Mouse (Mus musculus): ENCODE measurements around the gene Sdsl.

Sdsl gene

DNA sequence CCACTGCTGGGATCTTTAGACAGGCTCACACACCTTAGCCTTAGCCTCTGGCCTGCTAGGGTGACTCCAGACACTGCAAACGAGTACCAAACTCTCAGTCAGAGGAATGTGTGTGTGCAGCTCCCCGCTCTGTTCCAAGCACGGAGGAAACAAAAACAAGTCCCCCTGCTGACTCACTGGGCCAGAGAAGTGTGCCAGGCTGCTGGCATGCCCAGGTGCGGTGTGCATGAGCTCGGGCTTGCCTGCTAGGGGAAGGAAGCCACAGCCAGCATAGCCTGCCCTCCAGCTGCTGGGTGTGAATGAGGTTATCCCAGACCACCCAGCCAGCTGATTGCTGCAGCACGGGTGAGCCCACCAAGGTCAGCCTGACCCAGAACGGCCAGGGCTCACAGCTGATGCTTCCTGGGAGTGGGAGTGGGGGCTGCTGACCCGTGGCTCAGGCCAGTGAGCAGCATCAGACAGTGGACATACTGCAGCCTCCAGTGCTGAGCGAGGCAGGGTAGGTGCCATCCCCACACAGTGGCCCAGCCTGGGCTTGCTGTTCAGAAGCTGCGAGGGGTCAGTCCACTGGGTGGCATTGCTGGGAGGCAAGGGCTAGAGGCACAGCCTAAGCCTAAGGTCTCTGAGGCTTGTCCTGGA is 22.6 kb upstream of the Sdsl start:
- DNase-seq (ENCODE audit: low spot score), result no peak

DNA sequence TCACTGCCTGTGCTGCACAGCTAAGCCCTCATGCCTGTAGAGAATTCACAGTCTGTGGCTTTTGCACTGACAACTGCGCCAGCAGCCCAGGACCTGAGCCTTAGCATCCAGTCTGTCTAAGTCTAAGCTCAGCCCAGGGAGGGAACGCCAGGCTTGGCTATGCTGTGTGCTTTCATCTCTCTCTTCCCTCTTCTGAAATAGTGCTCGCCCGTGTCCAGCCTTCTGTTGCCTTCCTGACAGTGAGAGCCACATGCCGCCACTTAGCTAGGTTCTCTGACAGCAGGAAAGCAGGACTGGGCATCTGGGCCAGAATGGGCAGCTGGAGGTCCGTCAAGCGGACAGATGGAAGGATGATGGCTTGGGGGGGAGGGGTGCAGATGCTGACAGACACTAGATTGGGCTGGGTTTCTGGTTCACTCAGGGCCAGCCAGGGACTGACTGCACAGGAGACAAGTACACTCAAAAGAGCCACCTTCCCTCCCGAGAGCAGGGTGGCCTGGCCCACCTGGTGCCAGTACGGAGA is 21.3 kb upstream of the Sdsl start:
- no peak for DNase-seq (ENCODE audit: low spot score)

DNA sequence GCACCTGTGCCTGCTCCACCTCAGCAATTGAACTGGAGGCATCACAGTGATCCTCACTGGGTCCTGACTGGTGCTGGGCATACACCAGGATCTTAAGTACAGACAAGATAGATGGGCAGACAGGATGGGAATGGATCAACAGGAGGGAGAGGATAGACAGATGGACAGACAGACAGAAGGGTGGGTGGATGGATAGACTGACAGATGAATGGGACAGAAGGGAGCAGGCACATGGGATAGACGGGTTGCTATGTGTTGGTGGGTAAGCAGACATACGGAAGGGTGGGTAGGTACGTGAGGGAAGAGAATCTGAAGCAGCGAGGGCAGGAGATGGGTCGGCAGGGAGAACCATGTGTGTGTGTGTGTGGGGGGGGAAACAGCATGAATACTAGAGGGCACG is 20.8 kb upstream of the Sdsl start:
- DNase-seq (ENCODE audit: low spot score), result no peak

DNA sequence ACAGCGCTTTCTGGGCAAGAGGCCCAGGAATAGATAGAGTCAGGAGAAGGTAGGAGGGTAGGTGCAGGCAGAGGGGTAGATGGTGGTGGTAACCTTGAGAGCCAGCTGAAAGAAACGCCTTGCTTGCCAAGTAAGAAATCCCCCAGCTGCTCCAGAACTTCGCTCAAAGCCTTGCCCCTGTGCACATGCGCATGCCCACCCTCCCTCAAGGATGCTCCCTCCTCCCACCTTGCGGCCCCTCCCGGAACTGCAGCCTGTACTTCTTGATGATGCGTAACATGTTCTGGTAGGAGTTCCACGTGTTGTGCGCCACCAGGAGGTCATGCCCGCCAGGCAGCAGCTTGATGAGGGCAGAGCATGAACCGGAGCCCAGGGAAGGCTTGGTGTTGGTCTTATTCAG is 19.8 kb upstream of the Sdsl start:
- DNase-seq (ENCODE audit: low spot score), result no peak

DNA sequence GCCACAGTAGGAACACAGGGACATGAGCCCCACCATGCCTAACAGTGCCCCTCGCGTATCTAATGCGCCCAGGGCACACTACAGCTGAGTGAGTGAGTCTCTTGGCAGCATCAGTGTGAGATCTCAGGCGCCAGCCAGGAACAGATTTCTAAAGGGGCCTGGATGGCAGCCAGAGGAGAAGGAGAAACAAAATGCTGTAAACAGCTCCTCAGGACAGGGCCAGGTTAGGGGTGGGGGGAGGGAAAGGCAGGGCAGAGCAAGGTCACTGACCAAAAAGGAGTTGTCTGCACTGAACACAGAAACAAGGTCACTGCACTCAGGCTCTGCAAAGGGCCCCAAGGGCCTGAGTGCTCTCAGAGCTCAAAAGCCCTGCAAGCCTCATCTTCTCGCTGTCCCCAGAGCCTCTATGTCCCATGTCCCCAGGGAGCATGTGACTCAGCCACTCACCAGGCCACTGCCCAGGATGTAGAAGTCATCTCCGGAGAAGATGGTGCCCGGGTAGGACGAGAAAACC is 18.1 kb upstream of the Sdsl start:
- DNase-seq (ENCODE audit: low spot score), result no peak

DNA sequence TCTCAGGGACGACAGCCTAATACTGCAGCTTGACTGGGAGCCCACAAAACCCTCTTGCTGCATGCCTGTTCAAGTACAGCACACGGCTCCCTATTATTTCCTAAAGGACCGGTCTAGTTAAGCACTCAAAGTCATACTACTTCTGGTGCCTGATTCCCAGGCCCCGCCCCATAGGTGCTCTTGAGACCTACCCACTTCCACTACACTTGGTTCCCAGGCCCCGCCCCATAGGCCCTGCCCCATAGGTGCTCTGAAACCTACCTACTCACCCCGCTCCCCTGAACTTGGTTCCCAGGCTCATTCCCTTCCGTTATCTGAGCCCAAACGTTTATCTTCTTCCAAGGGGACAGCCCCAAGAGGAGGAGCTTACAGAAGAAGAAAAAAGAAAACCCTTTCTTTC is 15.2 kb upstream of the Sdsl start:
- DNase-seq (ENCODE audit: low spot score), result no peak

DNA sequence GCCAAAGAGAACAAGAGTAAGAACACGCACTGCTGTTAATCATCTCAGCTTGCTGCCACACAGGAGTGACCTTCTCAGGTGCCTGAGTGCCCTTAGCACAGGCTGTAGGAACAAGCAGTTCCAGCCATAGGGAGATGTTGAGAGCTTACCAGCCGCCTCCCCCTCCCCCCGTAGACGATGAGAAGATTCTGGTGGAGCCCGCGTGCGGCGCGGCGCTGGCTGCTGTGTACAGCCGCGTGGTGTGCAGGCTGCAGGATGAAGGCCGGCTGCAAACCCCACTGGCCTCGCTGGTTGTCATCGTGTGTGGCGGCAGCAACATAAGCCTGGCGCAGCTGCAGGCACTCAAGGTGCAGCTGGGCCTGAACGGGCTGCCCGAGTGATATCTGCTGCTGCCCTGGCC is 10.8 kb upstream of the Sdsl start:
- no peak for DNase-seq (ENCODE audit: low spot score)

DNA sequence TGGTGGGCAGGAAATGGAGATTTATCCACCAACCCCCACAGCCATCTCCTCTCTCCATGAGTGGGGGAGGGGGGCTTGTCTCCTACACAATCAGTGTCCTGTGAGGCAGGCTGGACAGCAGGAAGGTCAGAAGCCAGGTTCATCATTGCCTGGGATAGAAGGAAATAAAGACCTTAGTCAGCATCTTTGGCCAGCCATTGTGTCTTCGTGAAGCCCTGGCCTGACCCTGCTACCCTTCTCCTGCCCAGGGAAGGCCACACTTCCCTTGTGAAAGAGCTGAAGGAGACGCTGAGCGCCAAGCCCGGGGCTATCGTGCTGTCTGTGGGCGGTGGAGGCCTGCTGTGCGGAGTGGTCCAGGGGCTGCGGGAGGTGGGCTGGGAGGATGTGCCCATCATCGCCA is 8.6 kb upstream of the Sdsl start:
- DNase-seq (ENCODE audit: low spot score), result no peak

DNA sequence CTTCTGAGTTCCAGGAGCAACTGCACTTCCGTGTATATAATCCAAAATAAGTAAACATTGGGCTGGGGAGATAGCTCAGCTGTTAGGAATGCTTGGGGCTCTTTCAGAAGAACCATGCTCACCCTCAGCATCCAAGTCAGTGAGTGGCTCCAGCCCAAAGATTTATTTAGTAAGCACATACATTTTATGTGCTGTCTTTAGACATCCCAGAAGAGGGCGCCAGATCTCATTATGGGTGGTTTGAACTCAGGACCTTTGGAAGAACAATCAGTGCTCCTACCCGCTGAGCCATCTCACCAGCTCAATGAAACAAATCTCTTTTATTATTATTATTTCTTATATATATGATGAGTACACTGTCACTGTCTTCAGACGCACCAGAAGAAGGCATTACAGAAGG is 6.9 kb upstream of the Sdsl start:
- no peak for DNase-seq (ENCODE audit: low spot score)

DNA sequence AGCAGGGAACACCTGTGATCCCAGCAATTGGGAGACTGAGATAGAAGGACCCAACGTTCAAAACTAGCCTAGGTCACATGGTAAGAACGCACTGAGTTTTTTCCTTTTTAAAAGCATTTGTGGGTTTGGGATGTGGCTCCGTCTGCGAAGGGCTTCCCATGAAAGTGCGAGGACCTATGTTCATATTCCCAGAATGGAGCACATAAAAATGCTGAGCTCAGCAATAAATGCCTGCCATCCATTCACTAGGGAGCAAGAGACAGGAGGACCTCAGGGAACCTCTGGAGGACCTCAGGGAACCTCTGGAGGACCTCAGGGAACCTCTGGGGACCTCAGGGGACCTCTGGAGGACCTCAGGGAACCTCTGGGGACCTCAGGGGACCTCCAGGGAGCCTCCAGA is 5.4 kb upstream of the Sdsl start:
- DNase-seq (ENCODE audit: low spot score), result no peak

DNA sequence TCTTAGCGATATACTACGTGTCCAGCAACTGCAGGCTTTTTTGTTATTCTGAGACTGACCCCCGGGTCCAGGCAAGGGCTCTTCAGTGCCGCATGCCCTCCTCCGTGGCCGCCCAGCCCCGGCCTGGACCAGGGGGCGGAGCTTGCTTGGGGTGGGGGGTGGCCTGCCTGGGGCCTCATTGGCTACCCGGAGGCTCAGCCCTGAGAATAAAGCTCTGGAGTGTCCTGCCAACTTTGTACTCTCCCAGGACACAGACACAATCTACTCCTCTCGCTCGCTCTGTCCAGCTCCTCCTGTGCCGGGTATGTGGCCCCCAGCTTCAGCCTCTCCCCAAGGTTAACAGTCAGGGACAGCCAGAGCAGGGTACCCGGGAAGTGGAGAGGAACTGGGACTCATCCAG is 3.7 kb upstream of the Sdsl start, which contains the start of gene Sds:
Gene Sds, plus strand, starts transcription at position 231 of the 400 bp plus-strand sequence.
- DNase-seq (ENCODE audit: low spot score), result no peak

DNA sequence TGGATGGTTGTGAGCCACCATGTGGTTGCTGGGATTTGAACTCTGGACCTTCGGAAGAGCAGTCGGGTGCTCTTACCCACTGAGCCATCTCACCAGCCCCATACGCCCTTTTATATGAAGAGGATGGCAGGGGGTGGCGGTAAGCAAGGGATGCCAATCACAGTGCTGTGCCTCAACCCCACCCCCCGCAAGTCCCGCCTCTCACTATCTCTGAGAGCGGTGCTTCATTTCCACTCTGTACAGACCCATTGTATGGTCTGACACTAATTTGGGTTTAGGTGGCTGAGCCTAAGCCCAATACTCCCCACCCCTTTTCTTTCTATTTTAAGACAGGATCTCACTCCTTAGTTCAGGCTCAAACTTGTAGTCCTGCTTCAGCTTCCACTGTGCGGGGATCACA is 3.3 kb upstream of the Sdsl start:
- no peak for DNase-seq (ENCODE audit: low spot score)

DNA sequence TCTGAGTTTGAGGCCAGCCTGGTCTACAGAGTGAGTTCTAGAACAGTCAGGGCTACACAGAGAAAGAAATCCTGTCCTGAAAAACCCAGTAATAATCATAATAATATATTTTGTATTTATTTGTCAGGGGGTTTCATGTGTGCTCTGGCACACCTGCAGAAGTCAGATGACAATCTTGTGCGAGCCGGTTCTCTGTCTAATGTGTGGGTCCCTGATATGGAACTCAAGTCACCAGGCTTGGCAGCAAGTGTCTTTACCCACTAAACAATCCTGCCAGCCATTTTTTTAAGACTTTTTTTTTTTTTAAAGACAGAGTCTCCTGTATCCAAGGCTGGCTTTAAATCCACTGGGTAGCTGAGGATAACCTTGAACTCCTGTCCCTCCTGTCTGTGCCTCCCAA is 751 bp upstream of the Sdsl start:
- no peak for DNase-seq (ENCODE audit: low spot score)

DNA sequence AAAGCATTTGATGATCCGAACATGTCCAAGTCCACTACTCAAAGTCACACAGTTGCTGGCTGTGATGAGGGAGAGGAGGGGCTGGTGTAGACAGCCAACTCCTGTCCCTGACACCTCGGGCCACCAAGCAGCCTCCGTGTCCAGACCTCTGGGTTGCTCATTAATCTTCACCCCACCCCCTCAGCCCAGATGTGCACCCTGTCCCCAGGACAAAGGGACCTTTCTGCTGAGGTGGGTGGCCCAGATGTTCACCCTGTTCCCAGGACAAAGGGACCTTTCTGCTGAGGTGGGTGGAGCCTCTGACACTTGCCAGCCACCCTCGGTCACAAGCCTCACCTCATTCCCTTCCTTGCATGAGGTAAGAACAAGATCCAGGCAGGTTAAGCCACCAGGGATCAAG is 1.1 kb downstream of the Sdsl start:
- no peak for DNase-seq (ENCODE audit: low spot score)

DNA sequence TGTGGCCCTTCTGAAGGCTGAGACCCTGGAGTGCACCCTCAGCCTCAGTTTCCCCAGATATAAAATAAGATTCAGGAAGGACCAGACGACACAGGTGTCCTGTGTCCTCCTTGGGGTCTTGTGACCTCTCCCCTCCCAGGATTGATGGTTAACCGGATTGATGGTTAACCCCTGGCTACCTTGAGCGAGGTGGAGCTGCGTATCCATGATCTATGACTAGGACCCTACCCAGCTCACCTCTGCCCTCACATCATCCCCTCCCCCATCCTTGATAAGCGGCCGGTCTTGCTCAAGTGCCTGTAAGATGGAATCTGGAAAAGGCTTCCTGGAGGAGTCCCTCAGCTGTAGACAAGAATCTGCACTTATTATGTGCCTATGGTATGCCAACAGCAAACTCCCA is 3.8 kb downstream of the Sdsl start:
- no peak for DNase-seq (ENCODE audit: low spot score)

DNA sequence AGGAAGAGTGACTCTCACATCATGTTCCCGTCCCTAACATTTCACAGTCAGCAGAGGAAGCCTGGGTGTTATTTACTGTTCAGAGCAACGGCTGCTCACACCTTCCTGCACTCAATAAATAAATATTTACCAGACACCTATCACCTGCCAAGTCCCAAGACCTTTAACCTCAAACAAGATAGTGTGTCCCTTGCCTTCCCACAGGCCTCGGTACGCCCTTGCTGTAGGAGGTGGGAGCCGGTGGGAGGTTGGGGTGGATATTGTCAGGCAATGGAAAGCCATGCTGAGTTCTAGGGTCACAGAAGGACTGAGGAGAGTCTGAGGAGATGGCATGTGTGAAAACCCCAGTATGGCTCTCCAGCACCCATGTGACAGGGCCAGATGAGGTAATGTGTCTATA is 4.3 kb downstream of the Sdsl start:
- no peak for DNase-seq (ENCODE audit: low spot score)

DNA sequence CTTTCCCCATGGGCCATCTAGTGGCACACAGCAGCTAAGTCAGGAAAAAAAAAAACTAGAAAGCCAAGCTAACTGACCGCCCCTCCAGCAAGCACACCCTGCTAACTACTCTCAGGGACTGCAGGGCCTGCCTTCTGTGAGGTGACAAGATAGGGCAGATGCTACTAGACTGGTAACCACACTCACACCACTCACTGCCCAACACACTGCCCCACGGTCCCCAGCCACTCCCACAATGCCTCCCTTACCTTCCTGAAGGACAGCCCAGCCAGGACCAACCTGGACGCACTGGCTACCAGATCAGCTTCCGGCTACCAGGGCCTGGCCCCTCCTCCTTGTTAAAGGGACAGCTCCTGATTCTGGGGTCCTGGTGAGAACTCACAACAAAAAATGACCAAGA is 5.6 kb downstream of the Sdsl start:
- no peak for DNase-seq (ENCODE audit: low spot score)

DNA sequence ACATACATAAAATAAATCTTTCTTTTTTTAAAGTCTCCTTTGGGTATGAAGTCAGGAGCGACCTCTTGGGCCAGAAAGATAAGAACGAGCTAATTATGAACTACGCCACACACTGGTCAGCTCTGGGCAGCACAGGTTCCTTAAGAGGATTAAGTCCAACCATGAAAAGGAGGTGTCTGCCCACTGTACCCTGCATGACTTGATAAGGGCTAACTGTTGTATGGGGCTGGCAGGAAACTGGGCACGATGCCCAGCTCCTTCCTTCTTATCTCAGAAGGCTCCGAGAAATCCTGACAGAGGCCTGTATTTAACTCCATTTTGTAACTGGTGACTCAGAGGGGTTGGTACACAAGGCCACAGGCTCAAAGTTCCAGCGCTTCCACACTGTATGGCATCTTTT is 6.8 kb downstream of the Sdsl start:
- DNase-seq (ENCODE audit: low spot score), result no peak

DNA sequence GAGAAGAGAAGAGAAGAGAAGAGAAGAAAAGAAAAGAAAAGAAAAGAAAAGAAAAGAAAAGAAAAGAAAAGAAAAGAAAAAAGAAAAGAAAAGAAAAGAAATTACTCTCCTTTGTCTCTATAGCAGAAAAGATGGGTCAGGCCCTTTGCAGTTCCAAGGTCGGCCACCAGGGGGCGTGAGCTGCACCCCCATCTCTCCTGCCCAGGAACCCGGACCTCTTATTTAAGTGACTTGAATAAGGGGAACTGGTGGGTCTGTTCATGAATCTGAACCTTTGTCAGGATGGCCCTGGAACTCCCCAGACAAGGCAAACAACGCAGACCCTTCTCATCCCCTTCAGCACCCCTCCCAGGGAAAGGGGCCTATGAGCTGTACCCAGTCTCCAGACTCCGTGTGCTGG is 7.5 kb downstream of the Sdsl start:
- no peak for DNase-seq (ENCODE audit: low spot score)

DNA sequence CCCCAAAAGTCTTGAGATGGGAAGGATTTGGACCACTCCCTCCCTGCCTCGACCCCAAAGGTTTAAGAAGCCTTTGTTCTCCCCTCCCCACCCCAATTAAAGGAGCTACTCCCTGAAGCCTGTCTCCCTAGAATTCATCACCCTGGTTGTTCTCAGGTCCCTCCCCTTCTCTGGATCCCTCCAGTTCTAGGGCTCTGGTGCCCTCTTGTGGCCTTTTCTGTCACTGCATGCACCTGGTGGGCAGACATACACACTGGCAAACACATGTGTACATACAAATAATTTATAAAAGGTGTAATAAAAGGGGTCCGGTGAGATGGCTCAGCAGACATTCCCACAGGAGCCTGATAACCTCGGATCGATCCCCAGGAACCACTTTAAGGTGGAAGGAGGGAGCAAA is 8.3 kb downstream of the Sdsl start:
- no peak for DNase-seq (ENCODE audit: low spot score)

DNA sequence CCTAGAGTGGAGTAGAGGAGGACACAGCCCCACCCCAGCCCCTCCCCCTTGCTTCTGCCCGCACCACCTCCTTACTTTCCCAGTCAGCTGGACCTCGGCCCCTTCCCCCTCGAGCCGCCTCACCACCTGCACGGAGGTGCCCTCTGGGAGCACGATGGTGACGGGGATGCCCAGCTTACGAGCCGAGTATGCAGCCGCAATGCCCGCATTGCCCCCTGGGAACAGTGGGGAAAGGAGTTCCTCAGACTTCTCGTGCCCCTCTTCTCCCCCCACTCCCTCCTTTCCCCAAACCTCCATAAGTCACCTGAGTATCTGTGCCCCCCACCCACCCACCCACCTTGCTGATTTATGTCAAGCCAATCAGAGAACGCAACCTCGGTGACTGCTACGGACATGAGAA is 10.7 kb downstream of the Sdsl start:
- no peak for DNase-seq (ENCODE audit: low spot score)

DNA sequence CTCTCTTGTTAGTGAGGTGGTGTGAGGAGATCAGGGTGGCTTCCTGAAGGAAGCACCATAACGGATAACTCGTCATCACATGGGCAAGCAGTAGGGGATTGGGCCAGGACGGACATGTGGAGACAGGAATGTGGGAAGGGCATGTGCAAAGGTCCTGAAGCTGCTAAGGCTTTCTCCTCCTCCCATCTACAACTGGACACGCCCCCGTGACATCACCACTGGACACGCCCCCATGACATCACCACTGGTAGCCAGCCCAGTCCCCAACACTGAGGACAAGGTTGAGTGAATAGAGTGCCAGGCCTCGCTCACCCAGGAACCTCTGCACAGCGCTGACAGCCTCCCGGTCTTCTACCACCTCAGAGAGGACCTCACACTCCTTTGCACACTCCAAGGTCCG is 13.5 kb downstream of the Sdsl start:
- no peak for DNase-seq (ENCODE audit: low spot score)

DNA sequence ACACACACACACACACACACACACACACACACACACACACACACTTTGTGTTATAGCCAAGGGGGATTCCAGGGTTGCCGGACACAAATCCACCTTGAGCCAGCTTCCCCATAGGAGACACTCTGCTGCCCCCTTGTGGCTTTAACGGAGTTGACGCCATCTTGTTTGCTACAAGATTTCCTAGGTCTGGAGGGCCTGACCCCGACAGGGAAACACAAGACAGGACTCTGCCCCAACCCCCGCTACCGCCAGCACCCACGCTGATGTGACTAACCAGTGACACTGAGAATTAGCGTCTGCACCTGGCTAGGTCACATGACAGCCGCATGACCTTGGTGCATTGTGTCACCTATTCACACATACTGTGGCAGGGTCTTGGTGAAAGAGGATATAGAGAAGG is 15.0 kb downstream of the Sdsl start:
- DNase-seq (ENCODE audit: low spot score), result peak; percentile 35

DNA sequence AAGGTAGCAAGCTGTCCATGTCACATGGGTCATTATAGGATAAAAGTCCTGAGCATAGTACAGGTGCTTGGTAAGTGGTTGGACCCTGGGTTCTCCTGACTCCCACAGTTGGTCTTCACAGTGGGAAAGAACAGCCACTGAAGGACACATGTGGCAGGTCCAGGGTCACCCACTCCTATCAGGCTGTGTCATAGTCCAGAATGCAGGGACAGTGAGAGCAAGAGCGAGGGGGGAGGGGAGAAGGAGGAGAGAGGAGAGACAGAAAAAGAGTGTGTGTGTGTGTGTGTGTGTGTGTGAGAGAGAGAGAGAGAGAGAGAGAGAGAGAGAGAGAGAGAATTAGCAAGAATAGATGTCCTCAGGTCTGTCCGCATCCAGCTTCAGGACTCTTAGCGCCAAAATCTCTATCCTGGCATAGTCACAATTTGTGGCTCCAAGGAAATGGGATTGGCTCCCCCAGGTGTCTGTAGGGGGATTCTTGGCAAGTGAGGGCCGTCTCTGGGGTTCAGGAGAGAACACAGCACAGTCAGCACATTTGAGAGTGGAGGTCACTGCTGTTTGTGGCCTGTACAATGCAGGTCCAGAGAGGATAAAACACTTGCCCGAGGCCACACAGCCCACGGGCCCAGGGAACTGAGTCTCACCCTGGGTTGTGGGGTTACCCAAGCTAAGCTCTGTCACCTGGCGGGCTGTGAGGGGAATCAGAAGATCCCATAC is 15.6 kb downstream of the Sdsl start:
- no peak for DNase-seq (ENCODE audit: low spot score)
